Mouse (Mus musculus) cerebellum, adult 2 months (tissue): ENCODE data around the gene Eme1.

Experiments
- CTCF ChIP-seq: fragments of 200-500 bp; IDR thresholded peaks from 2 replicates; pipeline ENCODE4 v1.5.1; 2011; ENCODE audit warnings: low read depth, mild to moderate bottlenecking, control low read depth, low read length, moderate library complexity, borderline replicate concordance; ENCODE audit not compliant: insufficient read depth
- POLR2A ChIP-seq: fragments of 200-500 bp; IDR thresholded peaks from 2 replicates; pipeline ENCODE4 v1.6.1; 2011; ENCODE audit warnings: low read length, control low read depth, borderline replicate concordance; ENCODE audit not compliant: insufficient read depth

DNA sequence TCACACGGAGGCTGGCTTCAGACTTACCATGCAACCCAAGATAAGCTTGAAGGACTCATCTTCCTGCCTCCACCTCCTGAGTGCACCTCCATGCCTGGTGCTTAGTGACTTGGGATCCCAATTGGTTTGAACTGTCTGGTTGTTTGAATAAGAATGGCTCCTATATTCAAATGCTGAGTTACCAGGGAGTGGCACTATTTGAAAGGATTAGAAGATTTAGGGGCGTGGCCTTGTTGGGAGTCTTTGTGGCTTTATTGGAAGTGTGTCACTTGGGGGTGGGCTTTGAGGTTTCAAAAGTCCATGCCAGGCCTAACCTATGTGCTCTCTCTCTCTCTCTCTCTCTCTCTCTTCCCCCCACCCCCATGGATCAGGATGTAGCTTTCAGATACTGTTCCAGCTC is 36.1 kb downstream of the Eme1 start:
- no peak for TF ChIP-seq POLR2A
- no peak for TF ChIP-seq CTCF
